Mouse (Mus musculus) left cerebral cortex, postnatal 4 days (tissue): ENCODE results near the gene Secisbp2. TPM values are rescaled to one million over a fixed set of nuclear protein-coding genes. Genes with fewer than 3 reads are reported as not detected.

ENCODE experiments used
- DNase-seq: peaks from one replicate; pipeline ENCODE4 v3.0.0-alpha.2; 2022
- intact Hi-C: fragments of 180-260 bp; cut with DNase I; formaldehyde crosslinking; loops from one replicate; pipeline ENCODE4 v1.15.1; 2025
- total RNA-seq, 2 experiments: library from RNA; stranded (reverse); gene quantifications; 2 replicates each; pipeline ENCODE4 v1.2.3; 2021

Gene Secisbp2
- total RNA-seq, 2 experiments from 2014 or later = 20.5 to 23.1 TPM

DNA sequence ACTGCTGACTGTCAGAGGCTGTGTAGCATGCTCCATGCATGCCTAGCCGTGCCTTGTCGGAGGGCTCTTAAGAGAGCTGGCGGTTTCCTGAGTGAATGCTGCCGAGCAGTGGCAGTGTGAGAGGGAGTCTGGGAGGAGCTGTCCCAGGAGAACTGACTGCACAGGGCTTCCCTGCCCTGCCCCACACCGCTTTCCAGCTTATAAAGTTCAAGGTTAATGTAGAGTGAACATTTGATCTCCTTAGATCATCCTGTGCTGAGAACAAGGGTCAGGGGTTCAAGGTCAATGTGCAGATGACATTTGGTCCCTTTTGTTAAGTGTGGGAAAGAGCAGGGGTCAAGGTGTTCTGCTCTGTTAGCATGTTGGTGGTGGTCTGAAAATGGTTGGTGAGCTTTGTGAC is 29.6 kb downstream of the Secisbp2 start:
- intact Hi-C loops = no loop called here
- DNase-seq = no peak

DNA sequence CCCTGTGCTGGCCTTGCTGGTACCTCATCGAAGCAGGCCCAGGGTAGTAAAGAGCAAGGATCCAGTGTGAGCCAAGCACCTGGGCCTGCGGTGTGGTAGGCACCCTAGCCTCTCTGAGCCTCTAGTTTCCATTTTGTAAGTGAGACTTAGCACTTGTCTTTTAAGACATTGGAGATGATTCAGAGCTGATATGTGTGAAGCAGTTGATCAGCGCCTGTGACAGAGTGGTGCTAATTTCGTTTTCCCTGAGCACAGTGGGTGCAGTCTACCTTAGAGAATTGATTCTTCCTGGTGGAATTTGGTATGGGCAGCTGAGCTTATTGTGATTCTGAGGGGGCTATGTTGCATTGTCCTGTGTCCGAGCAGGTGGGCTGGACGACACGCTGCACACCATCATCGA is 30.1 kb downstream of the Secisbp2 start:
- no peak for DNase-seq
- intact Hi-C loops = no loop called here

DNA sequence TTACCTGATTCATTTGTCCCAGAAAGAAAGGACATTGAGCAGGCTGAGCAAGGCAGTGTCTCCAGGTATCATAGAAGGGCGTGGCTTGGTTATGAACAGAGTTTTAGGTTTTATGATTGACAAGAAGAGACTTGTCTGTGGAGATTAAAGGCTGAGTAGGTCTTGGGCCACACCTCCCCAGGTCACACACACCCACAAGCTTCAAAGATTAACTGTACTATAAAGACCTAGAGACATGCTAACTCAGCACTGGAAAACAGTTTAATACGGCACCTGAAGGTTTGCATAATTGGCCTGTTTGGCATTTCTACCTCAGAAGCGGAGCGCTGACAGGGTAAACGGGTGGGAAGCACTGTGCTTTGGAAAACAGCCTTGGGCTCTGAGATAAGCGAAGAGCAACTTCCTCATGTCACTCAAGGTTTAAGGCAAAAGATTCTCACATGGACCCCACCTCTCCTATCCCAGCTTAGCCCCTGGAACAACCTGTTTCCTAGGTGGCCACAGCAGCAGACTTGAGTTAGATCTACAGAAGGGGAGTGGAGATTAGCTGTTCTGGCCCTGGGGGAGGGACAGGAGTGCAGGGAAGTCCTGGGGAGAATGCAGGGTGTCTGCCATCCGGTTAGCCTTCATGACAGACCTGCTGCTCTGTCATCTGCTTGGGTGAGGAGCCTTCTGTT is 33.9 kb downstream of the Secisbp2 start:
- no peak for DNase-seq
- intact Hi-C loops = no loop called here

DNA sequence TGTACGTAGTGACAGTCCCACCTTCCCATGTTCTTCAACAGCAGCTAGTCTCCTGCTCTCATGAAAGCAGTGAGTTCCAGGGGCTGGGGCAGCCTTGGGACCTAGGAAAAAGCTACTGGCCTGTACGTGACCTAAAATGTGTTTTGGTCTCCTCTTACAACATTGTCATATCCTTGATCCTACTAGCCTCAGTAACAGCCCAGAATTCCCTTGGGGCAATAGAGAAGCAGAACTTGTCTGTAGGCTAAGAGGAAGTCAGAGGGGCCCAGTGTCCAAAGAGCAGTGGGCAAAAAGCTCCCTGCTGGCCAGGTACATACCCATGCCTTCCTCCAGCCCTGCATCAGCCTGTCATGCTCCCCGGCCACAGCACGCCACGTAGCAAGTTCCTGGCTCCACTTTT is 35.5 kb downstream of the Secisbp2 start:
- no peak for DNase-seq
- intact Hi-C loops = no loop called here

DNA sequence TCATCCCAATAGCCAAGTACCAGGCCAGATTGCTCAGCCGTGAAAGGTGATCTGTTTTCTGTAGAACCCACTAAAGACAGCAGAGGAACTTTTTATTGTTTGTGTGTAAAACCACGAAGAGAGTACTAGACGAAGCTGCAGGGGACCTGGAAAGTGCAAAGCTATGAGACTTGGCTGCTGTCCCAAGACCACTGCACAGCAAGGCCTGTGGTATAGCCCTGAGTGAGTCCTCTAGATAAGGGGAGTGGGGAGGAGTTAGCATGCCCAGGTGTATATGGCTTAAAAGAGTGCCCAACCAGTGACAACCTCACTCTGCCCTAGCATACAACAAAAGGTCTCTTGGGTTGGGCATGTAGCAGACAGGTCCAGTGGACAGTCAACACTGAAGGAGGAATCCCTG is 37.2 kb downstream of the Secisbp2 start:
- intact Hi-C loops = no loop called here
- no peak for DNase-seq

DNA sequence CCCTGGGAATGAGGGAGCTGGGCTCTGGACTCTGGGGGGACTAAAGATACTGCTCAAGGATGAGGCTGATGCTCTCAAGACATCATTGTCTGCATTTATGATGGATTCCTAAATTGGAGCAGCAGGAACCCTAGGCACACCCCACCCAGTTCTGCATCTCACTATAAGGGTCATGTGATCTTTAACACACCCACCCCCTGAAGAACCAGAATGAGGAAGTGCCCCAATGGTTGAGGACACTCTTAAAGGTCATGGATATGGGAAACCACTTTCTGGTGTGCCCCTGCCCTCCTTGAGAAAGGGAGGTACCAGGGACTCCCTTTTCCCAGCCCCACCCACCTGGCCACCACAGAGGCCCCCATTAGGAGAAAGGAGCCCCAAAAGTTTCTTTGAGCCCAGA is 45.0 kb downstream of the Secisbp2 start:
- DNase-seq = no peak
- intact Hi-C loops = no loop called here

DNA sequence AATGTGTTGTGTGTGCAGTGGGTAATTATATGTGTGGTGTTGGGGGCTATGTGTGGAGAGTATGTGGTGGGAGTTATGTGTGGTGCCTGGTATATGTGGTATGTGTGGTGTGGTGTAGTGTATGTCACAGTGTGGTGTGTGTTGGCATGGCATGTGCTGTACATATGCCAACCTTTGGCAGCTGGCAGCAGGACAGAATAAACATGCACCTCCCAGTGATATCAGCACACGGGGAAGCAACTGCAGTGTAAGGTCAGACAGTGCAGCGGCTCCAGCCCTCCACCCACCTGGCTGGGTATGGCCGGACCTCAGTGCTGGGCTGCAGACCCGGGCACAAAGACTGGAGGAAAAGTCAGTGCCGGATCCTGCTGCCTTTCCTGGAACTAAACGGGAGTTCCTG is 46.0 kb downstream of the Secisbp2 start:
- intact Hi-C loops = no loop called here
- DNase-seq = no peak

DNA sequence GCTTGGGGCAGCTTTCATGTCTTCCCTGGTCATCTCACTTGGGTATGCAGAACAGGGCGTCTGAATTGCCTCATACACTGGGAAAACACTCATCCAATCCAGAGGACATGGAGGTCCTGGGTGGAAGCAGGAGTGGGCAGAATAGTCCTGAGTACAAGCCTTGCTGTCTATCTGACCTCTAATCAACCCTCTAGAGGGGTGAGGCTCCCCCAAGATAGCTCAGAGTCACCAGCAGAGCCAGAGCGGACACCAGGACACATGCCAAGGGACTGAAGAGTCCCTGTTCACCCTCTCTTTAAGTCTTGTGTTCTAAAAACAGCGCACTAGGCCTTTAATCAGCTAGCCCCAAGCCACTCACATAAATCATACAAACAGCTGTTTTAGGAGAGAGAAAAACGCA is 46.4 kb downstream of the Secisbp2 start:
- DNase-seq = no peak
- intact Hi-C loops = no loop called here

DNA sequence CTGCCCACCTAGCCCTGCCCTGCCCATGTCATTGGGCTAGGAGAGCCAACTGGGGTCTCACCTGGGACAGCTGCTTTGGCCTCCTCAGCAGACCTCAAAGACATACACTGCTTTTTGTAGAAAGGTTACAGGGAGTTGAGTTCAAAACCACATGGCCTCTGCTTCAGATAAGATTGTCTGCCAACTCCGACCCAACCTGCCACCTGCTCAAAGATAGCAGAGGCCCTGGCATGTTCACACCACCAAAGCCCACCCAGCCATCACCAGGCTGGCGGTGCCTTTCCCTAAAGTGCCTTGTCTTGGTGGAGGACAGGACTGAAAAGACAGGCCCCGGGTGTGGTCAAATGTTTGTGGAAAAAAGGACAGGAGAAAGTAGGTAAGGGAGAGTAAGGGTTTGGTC is 46.8 kb downstream of the Secisbp2 start:
- no peak for DNase-seq
- intact Hi-C loops = no loop called here

DNA sequence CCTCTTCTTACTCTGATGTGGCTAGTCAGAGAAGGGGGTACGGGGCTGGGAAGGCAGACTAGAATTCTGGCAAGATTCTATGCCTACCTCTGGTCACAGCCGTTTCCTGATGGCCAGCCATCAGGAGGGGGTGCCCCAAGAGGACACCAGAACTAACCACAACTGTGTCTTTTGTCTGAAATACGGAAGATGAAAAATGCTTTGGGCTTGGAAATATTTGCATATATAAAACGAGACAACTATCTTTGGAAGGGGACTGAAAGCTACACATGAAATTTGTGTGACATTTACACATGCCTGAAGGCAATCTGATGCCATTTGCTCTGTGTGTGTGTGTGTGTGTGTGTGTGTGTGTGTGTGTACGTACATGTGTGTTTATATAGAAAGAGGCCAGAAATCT is 52.4 kb downstream of the Secisbp2 start:
- DNase-seq = no peak

DNA sequence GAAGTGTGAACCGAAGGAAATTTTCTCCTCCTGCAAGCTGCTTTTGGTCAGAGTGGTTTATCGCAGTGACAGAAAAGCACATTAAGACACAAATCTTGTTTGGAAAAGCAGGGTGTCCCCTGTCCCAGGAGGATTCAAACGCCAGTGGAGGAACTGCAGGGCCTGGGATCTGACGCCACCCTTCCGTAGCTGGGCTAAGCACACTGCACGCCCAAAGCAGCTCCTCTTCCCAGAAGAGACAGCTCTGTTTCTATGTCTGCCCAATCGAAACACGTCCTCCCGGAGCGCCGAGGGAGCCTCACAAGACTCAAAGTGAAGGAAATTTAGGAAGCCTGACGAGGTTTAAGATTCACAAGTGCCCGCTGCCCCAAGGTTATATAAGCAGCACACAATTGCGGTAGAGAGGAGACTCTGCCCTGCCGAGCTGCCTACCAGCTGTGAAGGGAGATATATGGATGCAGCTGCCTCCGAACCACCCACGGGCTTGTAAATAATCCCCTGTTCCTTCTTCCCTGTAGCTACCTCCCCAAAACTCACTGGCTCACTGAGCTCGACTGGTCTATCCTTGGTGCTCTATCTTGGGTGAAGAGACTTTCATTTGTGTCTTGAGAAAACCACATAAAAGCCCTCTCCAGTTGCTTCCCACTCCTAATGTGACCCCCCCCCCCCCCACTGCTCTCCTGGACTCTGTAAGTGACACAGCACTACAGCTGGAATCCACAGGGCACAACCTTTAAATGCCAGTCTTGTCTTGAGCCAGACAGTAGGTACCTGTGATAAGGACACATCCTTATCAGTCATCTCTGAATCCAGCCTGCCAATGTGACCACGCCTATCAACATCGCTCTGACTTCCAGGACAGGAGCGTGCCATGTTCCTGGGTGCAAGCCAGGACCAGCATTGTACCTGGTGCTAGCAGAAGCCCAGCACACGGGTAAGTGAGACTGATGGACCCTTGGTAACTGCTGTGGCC is 54.7 kb downstream of the Secisbp2 start:
- DNase-seq = no peak
- intact Hi-C loops = no loop called here

More for the DNA sequence above, 52.4 kb downstream of the Secisbp2 start:
- intact Hi-C loops = no loop called here

DNA sequence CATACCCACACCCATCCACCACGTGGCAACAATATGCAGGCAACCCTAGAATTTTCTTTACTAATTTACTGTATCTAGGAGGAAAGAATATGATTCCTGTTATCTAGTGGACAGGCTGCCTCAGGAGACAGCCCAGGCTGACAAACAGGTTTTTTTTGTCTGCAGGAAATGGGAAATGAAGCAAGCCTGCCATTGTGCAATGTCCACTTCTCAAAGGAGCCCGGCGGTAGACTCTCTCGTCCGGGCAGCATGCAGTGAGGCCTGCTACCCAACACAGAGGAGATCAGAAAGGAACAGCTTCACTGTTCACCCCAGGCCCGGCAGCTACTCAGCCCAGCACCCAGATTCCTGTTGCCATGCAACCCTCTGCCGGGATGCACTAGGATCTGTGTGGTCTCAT is 59.2 kb downstream of the Secisbp2 start:
- DNase-seq = no peak
- intact Hi-C loops = no loop called here

DNA sequence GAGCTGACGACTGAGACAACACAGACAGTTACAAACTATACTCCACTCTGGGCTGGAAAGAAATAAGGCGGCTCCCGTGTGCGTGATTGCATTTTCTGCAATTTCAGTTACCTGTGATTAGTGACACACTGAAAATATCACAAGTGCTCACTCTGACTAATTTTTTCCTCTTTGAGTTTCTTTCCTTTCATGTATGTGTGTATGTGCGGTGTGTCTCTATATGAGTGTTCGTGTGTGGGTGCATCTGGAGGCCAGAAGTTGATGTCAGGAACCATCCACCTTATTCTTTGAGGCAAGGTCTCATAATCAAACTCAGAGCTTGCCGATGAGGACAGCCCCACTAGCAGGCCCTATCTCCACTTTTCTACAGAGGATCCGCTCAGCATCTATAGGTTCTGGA is 60.5 kb downstream of the Secisbp2 start:
- DNase-seq = no peak
- intact Hi-C loops = no loop called here

DNA sequence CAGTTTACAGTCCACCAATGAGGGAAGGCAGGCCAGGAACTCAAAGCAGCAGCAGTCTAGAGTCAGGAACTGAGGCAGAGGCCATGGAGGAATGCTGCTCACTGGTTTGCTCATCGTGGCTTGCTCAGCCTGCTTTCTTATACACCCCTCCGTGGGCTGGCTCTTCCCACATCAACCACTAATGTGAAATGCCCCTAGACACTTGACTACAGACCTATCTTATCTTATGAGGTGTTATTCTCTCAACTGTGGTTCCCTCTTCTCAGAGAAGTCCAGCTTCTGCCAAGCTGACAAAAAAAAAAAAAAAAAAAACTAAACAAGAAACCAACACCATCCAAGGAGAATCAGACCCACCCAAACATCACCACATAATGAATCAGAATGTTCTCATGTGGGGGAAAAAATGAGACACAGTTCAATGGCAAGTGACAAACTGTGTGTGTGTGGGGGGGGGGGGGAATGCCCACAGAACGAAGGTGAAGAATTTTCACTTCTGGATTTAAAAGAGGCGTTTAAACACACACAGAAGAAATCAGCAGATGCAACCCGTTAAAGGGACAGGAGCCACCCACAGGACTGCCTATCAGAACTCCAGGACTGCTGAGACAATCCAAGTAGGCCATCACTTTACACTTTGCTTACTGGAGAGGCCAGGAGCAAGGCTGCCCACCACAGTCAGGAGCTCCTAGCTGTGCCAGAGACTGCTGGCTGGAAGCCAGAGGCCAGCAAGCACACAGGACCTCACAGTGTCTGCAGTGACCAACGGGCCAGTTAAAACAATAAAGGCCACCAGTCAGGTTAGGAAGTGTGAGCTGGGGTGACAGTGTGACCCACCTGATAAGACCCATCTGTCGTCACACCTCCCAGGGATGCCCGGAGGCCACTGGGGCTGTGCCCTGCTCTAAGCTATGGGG is 65.1 kb downstream of the Secisbp2 start:
- peak; percentile 55 for DNase-seq
- intact Hi-C loops = no loop called here

DNA sequence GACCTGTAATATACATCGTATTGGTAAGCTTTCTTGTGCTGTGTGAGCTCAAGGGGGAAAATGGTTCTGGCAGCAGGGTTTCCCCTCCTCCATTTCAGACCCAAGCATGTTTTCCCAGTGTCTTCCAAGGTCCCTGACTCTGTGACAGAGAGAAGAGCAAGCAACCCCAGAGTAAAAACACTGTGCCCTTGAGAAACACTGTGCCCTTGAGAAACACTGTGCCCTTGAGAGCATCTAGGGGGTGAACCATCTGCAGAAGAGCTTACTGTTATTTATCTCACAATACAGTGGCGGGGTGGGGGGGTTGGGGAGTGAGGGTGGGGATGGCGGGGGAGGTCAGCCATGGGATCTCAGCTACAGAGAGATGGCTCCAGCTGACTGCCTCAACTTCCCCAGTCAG is 67.8 kb downstream of the Secisbp2 start:
- intact Hi-C loops = no loop called here
- no peak for DNase-seq

DNA sequence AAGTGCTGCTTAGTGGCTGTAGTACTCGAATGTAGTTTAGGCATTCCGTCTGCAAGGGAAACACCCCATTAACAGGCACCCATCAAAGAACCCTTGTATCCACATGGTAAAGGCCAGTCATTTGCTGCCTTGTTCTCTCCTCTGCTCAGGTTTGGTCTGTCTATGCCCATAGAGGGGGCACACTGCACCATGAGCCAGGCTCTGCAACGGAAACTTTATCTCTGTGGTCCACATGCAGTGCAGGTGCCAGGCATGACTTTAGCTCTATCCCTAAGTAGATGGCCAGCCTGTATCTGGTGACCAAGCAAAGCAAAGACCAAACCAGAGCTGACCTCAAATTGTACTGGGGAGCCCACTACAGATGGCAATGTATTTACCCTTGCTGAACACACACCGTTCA is 69.1 kb downstream of the Secisbp2 start:
- DNase-seq = no peak
- intact Hi-C loops = no loop called here

DNA sequence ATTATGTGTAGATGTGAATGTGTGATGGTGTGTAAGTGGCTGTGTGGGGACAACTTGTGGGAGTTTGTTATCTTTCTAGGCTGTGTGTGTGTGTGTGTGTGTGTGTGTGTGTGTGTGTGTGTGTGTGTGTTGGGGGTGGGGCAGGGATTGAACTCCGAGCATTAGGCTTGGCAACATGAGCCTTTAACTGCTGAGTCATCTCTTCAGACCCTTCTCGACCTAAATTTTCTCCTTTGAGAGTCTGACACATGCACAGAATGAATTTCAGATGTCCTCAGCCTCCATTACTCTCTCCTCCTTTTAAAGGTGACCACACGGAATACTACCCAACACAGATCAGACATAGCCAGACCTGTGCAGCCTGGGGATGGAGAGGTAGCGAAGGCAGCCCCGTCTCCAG is 71.6 kb downstream of the Secisbp2 start:
- no peak for DNase-seq
- intact Hi-C loops = no loop called here

DNA sequence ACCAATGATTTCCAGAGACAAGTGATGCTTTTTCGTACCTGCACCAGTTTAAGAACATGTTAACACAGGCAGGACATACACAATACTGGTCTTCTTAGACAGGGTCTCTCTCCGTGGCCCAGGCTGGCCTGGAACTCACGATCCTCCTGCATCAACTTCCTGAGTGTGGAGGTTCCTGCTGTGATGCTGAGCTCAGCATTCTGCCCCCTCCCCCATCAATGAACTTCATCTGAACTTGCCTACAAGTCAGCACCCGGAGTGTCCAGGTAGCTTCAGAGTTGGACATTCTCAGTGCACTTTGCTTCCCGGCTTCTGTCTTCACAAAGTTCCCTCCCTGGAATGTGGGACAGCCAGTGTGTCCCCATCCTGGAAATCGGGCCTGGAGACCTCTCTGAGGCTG is 73.1 kb downstream of the Secisbp2 start:
- intact Hi-C loops = no loop called here
- no peak for DNase-seq

DNA sequence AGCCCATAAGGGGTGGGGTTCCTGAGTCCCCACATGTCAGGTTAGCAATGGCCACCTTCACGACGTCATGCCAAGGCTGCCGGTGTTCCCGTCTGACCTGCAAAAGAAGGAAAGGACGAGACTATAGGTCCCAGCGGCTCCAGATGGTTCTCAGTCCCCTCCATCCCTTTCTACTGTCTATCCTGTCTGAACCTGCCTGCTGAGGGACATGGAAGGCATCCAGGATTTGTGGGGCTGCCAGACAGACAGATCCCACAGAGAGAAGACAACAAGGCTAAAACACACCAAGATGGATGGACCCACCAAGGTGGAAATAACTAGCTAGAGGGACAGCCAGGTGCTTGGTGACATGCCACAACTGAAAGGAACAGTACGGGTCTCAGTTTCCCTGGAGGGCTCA is 73.9 kb downstream of the Secisbp2 start:
- intact Hi-C loops = no loop called here
- no peak for DNase-seq

DNA sequence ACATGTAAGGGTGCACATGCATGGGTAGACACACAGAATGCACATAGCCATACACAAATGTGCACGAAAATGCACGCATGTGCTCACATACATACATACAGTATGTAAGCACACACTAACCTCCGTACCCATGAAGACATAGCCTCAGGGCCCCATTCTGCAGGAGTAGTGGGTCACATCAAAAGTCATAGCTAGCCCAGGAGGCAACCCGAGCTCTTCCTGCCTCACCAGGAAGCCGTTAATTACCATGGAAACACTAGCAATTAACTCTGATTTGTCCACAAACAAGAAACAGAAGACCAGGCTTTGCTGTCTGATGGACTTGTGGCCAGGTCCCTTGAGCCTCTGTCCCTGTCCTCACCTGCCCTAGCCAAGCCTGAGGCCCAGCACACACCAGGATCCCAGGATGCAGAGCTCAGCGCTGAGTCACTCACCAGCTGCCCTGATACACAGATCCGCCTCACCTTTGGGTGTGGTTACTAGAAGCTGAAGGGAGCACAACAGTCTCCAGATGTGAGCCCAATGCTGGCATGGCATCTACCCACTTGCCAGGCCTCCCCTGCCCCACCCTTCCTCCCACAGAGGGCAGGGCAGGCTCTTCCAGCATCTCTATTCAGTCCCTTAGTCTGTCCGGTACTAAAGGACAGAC is 74.6 kb downstream of the Secisbp2 start:
- intact Hi-C loops = no loop called here
- DNase-seq = no peak

DNA sequence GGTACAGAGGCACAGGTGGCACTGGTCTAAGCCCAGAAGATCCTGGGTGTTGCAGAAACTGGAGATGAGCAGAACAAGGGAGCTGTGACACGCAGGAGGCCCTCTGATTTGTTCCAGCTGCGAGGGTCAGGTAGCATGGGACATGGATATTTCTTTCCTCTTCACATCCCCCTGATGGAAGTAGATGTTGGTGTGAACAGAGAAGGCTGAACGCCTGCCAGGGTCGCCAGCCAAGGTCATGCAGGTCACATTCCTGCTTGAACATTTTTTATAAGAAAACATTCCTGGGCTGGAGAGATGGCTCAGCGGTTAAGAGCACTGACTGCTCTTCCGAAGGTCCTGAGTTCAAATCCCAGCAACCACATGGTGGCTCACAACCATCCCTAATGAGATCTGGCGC is 75.9 kb downstream of the Secisbp2 start:
- intact Hi-C loops = no loop called here

More for the DNA sequence above, 75.9 kb downstream of the Secisbp2 start:
- DNase-seq = no peak
